Mouse (Mus musculus) liver, postnatal 0 days (tissue): ENCODE data around the gene Gsap.

Experiments
- CTCF ChIP-seq: sonication (generic); IDR thresholded peaks from 2 replicates; pipeline ENCODE4 v1.5.1; 2016; ENCODE audit warnings: antibody characterized with exemption, low read depth
- EP300 ChIP-seq: IDR thresholded peaks from 2 replicates; pipeline ENCODE4 v1.6.1; 2016; ENCODE audit warnings: antibody characterized with exemption, low read depth, mild to moderate bottlenecking

- TF ChIP-seq CTCF (no peak), EP300 (no peak)
These were observed 10.6 kb upstream of the Gsap start for GRCm38 (mm10) chr5:21175132-21176112.
